Mouse (Mus musculus) CH12.LX (cell line): Measurements from ENCODE around the gene Atg101. TPM values are rescaled to one million over a fixed set of nuclear protein-coding genes. Genes with fewer than 3 reads are reported as not detected.

Experiments used
- DNase-seq: peaks from one replicate; pipeline ENCODE4 v3.0.0-alpha.2; 2013; ENCODE audit errors: extremely low read depth
- H3K27ac ChIP-seq: 2 replicates; pipeline ENCODE4 v1.5.1; 2012; ENCODE audit warnings: low read depth, mild to moderate bottlenecking, control low read depth, moderate library complexity; ENCODE audit not compliant: insufficient read depth
- H3K27me3 ChIP-seq: replicated peaks from 2 replicates; pipeline ENCODE3; 2012; ENCODE audit warnings: inconsistent platforms
- H3K36me3 ChIP-seq, 2 experiments: replicated peaks in 1 of 2; 2 replicates each; pipeline versions ENCODE3 to v1.6.1; 2012; ENCODE audit warnings: inconsistent platforms in 1 of 2, low read length in 1 of 2, mild to moderate bottlenecking in 1 of 2, mixed read lengths in 1 of 2, moderate library complexity in 1 of 2; ENCODE audit not compliant: control insufficient read depth in 1 of 2, insufficient read depth in 1 of 2
- H3K4me1 ChIP-seq, 2 experiments: 2 replicates each; pipeline ENCODE4 v1.6.1; 2012; ENCODE audit warnings: inconsistent platforms in 1 of 2, moderate library complexity in 1 of 2; ENCODE audit not compliant: insufficient read depth in 2 of 2, control insufficient read depth in 1 of 2
- H3K4me2 ChIP-seq: 2 replicates; pipeline ENCODE4 v1.6.1; 2012; ENCODE audit warnings: low read depth, mild to moderate bottlenecking, control low read depth; ENCODE audit not compliant: poor library complexity, insufficient read depth, severe bottlenecking
- H3K4me3 ChIP-seq, 3 experiments: fragments of 150-350 bp in 1 of 3; sonication (generic) in 1 of 3; replicated peaks in 1 of 3; 2 replicates each; pipeline versions ENCODE3 to v1.5.1; 2011 to 2012; ENCODE audit warnings: low read depth in 2 of 3, low read length in 2 of 3, mild to moderate bottlenecking in 2 of 3, moderate library complexity in 2 of 3, control low read depth in 1 of 3, improper control_type of control experiment in 1 of 3, inconsistent platforms in 1 of 3, mixed read lengths in 1 of 3; ENCODE audit not compliant: poor library complexity in 1 of 3
- H3K79me2 ChIP-seq: replicated peaks from 2 replicates; pipeline ENCODE4 v1.6.1; 2012; ENCODE audit warnings: mild to moderate bottlenecking, moderate library complexity; ENCODE audit not compliant: control insufficient read depth, poor library complexity, insufficient read depth, severe bottlenecking; ENCODE audit errors: extremely low read depth
- H3K9ac ChIP-seq: 2 replicates; pipeline ENCODE4 v1.6.1; 2012; ENCODE audit warnings: low read depth, mild to moderate bottlenecking, control low read depth, moderate library complexity; ENCODE audit not compliant: insufficient read depth
- H3K9me3 ChIP-seq: replicated peaks from 2 replicates; pipeline ENCODE3; 2012; ENCODE audit warnings: low read length, inconsistent platforms, mixed read lengths
- BHLHE40 ChIP-seq: IDR thresholded peaks from 2 replicates; pipeline ENCODE4 v1.6.1; 2011; ENCODE audit warnings: mild to moderate bottlenecking, low read depth, low read length, improper control_type of control experiment
- CHD2 ChIP-seq: IDR thresholded peaks from 2 replicates; pipeline ENCODE4 v1.6.1; 2011; ENCODE audit warnings: low read length, improper control_type of control experiment
- CTCF ChIP-seq, 2 experiments: IDR thresholded peaks in 1 of 2; conservative IDR thresholded peaks in 1 of 2; 2 replicates each; pipeline ENCODE4 v1.5.1; 2011 to 2012; ENCODE audit warnings: low read depth in 2 of 2, low read length in 2 of 2, improper control_type of control experiment in 1 of 2, inconsistent platforms in 1 of 2, mild to moderate bottlenecking in 1 of 2, moderate library complexity in 1 of 2
- E2F4 ChIP-seq: IDR thresholded peaks from 2 replicates; pipeline ENCODE4 v1.6.1; 2011; ENCODE audit warnings: low read depth, low read length, improper control_type of control experiment; ENCODE audit not compliant: insufficient replicate concordance
- HCFC1 ChIP-seq: IDR thresholded peaks from 2 replicates; pipeline ENCODE4 v1.6.1; 2012; ENCODE audit warnings: low read depth, mild to moderate bottlenecking, inconsistent platforms, low read length, improper control_type of control experiment
- MAX ChIP-seq: IDR thresholded peaks from 2 replicates; pipeline ENCODE4 v1.6.1; 2011; ENCODE audit warnings: low read length, improper control_type of control experiment
- MAZ ChIP-seq: IDR thresholded peaks from 2 replicates; pipeline ENCODE4 v1.6.1; 2012; ENCODE audit warnings: low read depth, mild to moderate bottlenecking, inconsistent platforms, low read length, improper control_type of control experiment, moderate library complexity
- MYC ChIP-seq: IDR thresholded peaks from 2 replicates; pipeline ENCODE4 v1.6.1; 2011; ENCODE audit warnings: low read depth, mild to moderate bottlenecking, improper control_type of control experiment, low read length
- NELFE ChIP-seq: IDR thresholded peaks from 2 replicates; pipeline ENCODE4 v1.6.1; 2011; ENCODE audit warnings: low read depth, low read length, improper control_type of control experiment
- POLR2AphosphoS2 ChIP-seq: IDR thresholded peaks from 2 replicates; pipeline ENCODE4 v1.6.1; 2011; ENCODE audit warnings: low read depth, low read length, improper control_type of control experiment
- RAD21 ChIP-seq: IDR thresholded peaks from 2 replicates; pipeline ENCODE4 v1.6.1; 2011; ENCODE audit warnings: low read depth, mild to moderate bottlenecking, low read length, improper control_type of control experiment, moderate library complexity
- SIN3A ChIP-seq: IDR thresholded peaks from 2 replicates; pipeline ENCODE4 v1.6.1; 2012; ENCODE audit warnings: low read length, improper control_type of control experiment, inconsistent platforms
- SMC3 ChIP-seq: IDR thresholded peaks from 2 replicates; pipeline ENCODE4 v1.6.1; 2011; ENCODE audit warnings: low read depth, low read length, improper control_type of control experiment
- TBP ChIP-seq: conservative IDR thresholded peaks from 2 replicates; pipeline ENCODE4 v1.6.1; 2011; ENCODE audit warnings: low read depth, low read length, improper control_type of control experiment
- ZC3H11A ChIP-seq: IDR thresholded peaks from 2 replicates; pipeline ENCODE4 v1.6.1; 2012; ENCODE audit warnings: low read depth, mild to moderate bottlenecking, inconsistent platforms, low read length, improper control_type of control experiment
- ZKSCAN1 ChIP-seq: IDR thresholded peaks from 2 replicates; pipeline ENCODE4 v1.6.1; 2012; ENCODE audit warnings: low read depth, inconsistent platforms, low read length, improper control_type of control experiment, borderline replicate concordance
- dilution Hi-C: fragments of 300-500 bp; cut with MboI; formaldehyde crosslinking; loops from 2 replicates; pipeline ENCODE4 v1.14.3; 2020; ENCODE audit warnings: low sequenced_read_pairs; ENCODE audit not compliant: extremely low pct_unique_long_range_greater_than_20kb, extremely low pct_ligation_motif_present
- in situ Hi-C: fragments of 300-500 bp; cut with MboI; formaldehyde crosslinking; loops from 3 replicates; pipeline ENCODE4 v1.14.3; 2019; ENCODE audit warnings: low sequenced_read_pairs, low pct_ligation_motif_present, low pct_unique_long_range_greater_than_20kb, mixed read lengths
- polyA plus RNA-seq: library from polyadenylated mRNA; unstranded; fragments of >175 nt; gene quantifications from 2 replicates; pipeline ENCODE4 v1.2.1, GENCODE M21; 2012; ENCODE audit warnings: low read depth; ENCODE audit not compliant: insufficient read length
- total RNA-seq, 2 experiments: library from RNA; depleted of rRNA; stranded (reverse); fragments of 300-350 nt in 1 of 2; fragments of >200 nt in 1 of 2; gene quantifications; 2 replicates each; pipeline ENCODE4 v1.2.3; 2012 to 2014

The Atg101 gene
- total and polyA plus RNA-seq, 3 experiments, result 49.1 to 61.3 (median 58.8) TPM

GRCm38 (mm10) chr15:101282471-101282870 is 1.6 kb upstream of the Atg101 start:
- H3K4me2 ChIP-seq, result no peak overlapping the region
- H3K79me2 ChIP-seq, result peaks cover 14% of the 10 kb centered on the region
- no peaks in the 10 kb centered on the region for H3K9me3 ChIP-seq
- DNase-seq, result no peak
- H3K9ac ChIP-seq, result no peak overlapping the region
- H3K4me1 ChIP-seq, result peaks cover 5 to 26% of the 10 kb centered on the region in 2 experiments; a peak in 3 of 4 replicates
- peaks cover 12 to 19% of the 10 kb centered on the region in 2 experiments for H3K36me3 ChIP-seq
- H3K4me3 ChIP-seq, result no peak overlapping the region
- no peak overlapping the region for H3K27ac ChIP-seq
- dilution Hi-C loops, result no loop called here
- TF ChIP-seq SIN3A (no peak), MAZ (no peak), BHLHE40 (peak; percentile 51; the same call in 1 of the 2 replicates)
- in situ Hi-C loops, result no loop called here
- peaks cover 33% of the 10 kb centered on the region for H3K27me3 ChIP-seq

GRCm38 (mm10) chr15:101283183-101283910 is 725 bp upstream of the Atg101 start:
- peak overlapping the region; percentile 10; the same call in 1 of the 2 replicates for H3K27ac ChIP-seq
- TF ChIP-seq ZC3H11A (peak; percentile 59), TBP (0 out of 2 replicates have a peak, but pooled peaks have one; percentile 50), CHD2 (no peak), BHLHE40 (peak; percentile 39), SMC3 (peak; percentile 94), ZKSCAN1 (no peak), MYC (peak; percentile 76), NELFE (peak; percentile 54; the same call in 1 of the 2 replicates), MAX (peak; percentile 72), POLR2AphosphoS2 (no peak), HCFC1 (no peak), E2F4 (0 out of 2 replicates have a peak, but pooled peaks have one; percentile 47), RAD21 (peak; percentile 85), CTCF (conservative IDR thresholded peaks at IDR 0.05 in 1 of 2, IDR thresholded peaks at IDR 0.05 in 1 of 2; ENCODE audit: low read depth in 2 of 2, low read length in 2 of 2) (peak; percentile 65 to 95)
- H3K27me3 ChIP-seq, result peaks cover 26% of the 10 kb centered on the region
- no peaks in the 10 kb centered on the region for H3K9me3 ChIP-seq
- H3K9ac ChIP-seq, result peak overlapping the region; percentile 50
- in situ Hi-C loops (no loop called here), dilution Hi-C loops (no loop called here)
- peak overlapping the region; percentile 59 for H3K4me2 ChIP-seq
- peak overlapping the region; percentile 47 to 74 (median 58) for H3K4me3 ChIP-seq
- DNase-seq, result peak; percentile 90
- H3K79me2 ChIP-seq, result peaks cover 14% of the 10 kb centered on the region
- H3K36me3 ChIP-seq, result peaks cover 19 to 28% of the 10 kb centered on the region in 2 experiments
- H3K4me1 ChIP-seq, result peaks cover 5 to 26% of the 10 kb centered on the region in 2 experiments; a peak in 3 of 4 replicates
